Mouse (Mus musculus) layer of hippocampus, postnatal 25 days (tissue): ENCODE data around the gene Fam234b. TPM values are rescaled to one million over a fixed set of nuclear protein-coding genes. Genes with fewer than 3 reads are reported as not detected.
A peak's percentile ranks its signal among the peaks of the same experiment; 100 is the strongest.

Experiments used
- DNase-seq, 2 experiments: peaks; one replicate each; pipeline ENCODE4 v3.0.0; 2022; ENCODE audit warnings: mixed read lengths in 2 of 2, low spot score in 1 of 2; ENCODE audit errors: extremely low spot score in 1 of 2
- total RNA-seq, 2 experiments: library from RNA; stranded (reverse); gene quantifications; 2 replicates each; pipeline ENCODE4 v1.2.3; 2021

Gene Fam234b
- total RNA-seq, result 100 to 1,000 TPM; 156 to 157 TPM

DNA sequence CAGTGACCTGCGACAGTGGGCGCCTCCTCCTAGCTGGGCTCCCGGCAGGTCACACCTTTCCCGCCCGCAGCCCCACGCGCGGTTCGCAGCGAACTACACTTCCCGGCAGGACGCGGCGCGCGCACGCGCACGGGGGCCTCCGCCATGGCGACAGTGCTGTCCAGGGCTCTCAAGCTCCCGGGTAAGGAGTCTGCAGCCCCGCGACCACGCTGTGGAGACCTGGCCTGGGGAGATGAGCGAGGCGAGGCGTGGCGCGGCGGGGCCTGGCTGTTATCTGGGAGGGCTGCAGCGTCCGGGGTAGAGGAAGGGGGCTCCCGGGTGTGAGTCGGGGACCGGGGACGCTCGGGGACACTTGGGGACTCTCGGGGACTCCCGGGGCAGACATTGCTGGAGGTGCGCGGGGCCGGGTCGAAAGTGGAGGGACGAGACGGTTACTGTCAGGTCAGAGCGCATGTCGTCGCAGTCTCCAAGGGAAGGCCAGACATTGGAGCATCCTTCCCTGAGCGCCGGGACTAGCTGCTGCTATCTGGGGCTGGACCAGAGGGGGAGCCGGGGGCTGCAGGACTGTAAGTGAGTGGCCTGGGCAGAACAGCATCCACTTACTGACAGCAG is at the start of gene Fam234b, which contains the start of gene Hebp1:
Gene Fam234b, plus strand, starts transcription at position 57 of the 612 bp plus-strand sequence.
Gene Hebp1, minus strand, starts transcription at position 102 of the 612 bp plus-strand sequence.
- peak; percentile 81 to 83 for DNase-seq

- DNase-seq, result peak in 1 of 2 experiments; percentile 35
Observed at GRCm38 (mm10) chr6:135148506-135148905, 49.3 kb upstream of the Fam234b start.

DNA sequence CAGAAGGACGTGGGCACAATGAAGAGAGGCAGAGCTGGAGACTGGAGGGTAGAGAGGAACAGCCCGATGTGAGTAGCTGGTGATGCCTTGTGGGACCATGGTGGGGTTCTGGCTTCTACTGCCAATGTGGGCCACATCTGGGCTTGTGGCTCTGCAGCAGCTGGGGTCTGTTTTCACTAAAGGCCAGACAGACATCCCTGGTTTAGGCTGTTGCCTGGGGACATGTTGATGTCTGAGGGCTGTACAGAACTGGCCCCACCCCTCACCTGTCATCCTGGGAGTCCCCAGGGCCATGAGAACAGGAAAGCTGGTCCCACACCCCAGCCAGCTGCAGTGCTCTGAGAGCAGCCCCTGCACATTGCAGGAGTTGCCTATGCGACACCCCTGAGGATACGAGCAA is 48.6 kb upstream of the Fam234b start:
- no peak for DNase-seq

DNA sequence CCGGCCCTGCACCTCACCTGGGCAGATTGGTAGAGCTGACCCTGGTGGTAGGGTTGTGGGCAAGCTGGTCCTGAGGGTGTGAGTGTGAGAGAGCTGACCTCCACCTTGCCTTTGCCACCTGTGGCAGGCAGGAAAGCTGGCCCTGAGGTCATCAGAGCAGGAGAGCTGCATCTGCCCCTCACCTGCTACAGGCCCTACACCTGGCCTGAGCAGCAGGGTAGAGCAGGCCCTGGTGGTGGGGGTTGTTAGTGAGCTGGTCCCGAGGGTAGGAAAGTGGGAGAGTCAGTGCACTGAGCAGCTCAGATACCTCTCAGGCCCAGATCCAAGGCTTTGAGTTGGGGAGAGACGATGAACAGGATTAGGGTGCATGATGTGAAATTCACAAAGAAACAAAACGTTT is 48.1 kb upstream of the Fam234b start:
- DNase-seq, result no peak

- peak in 1 of 2 experiments; percentile 51 for DNase-seq
Observed at GRCm38 (mm10) chr6:135150311-135150710, 47.5 kb upstream of the Fam234b start.

DNA sequence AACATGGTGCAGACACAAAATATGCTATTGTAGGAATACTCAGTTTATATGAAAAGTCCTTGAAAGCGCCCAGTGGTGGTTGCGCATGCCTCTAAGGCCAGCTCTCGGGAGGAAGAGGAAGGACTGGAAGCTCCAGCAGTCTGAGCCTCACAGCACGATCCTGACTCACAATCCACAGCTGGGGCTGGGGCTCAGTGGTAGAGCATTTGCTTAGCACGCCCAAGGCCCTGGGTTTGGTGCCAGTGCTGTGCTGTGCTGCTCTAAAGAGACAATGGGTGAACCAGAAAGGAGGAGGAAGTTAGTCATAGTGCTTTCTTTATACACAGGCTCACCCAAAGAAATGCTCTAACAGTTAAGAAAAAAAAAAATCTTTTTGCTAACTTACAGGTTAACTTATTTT is 44.1 kb upstream of the Fam234b start:
- DNase-seq, result no peak

GRCm38 (mm10) chr6:135156597-135156996 is 41.2 kb upstream of the Fam234b start:
- no peak for DNase-seq

DNA sequence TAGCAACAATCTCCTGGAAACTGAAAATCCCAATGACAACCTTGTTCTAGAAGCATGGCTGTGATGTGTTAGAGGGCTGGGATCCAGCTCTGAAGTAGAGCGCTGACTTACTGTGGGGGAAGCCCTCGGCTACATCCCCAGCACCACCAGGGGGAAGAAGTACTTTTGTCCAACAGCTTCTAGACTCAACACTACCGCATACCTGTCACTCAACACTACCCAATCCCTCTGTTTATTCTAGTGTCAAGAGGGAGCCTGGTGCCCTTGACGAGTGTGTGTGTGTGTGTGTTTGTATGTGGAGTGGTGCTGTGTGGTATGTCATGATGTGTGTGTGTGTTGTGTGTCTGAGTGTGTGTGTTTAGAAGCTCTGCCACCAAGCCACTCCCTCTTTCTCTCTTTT is 40.3 kb upstream of the Fam234b start:
- DNase-seq, result no peak

GRCm38 (mm10) chr6:135158509-135158908 is 39.3 kb upstream of the Fam234b start:
- no peak for DNase-seq

DNA sequence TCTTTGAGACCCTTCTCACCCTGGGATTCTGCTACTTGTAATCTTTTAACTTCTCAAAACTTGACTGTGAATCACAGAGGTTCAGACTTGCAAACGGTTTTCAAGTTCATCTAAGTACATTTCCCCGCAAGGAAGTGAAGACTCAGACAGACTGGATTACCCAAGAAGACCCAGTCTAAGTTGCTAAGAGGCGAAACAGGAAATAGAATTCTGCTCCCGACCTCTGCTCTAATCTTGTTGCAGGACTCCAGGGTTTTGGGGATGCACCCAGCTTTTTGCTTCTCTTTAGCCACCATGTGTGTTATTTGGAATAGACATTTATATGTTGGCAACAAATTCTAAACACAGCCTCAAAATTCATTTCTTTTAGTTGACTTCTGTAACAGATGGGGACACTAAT is 36.4 kb upstream of the Fam234b start:
- DNase-seq, result no peak

DNA sequence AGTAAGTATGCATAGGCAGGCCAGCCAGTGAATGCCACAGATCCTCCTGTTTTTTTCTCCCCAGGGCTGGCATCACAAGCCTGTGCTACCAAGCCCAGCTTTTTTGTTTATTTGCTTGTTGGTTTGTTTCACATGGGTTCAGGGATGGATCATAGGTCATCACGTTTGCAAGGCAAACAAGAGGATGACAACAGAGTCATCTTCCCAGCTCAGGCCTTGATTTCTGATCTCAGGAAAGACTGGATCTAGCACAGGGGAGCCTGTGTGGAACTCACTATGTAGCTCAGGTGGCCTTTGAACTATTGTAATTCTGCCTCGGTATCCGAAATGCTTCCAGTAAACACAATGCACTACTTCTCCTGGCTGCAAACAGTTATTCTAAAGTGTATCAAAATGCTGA is 35.5 kb upstream of the Fam234b start:
- no peak for DNase-seq

- DNase-seq, result no peak
Observed at GRCm38 (mm10) chr6:135162861-135163260, 34.9 kb upstream of the Fam234b start.

DNA sequence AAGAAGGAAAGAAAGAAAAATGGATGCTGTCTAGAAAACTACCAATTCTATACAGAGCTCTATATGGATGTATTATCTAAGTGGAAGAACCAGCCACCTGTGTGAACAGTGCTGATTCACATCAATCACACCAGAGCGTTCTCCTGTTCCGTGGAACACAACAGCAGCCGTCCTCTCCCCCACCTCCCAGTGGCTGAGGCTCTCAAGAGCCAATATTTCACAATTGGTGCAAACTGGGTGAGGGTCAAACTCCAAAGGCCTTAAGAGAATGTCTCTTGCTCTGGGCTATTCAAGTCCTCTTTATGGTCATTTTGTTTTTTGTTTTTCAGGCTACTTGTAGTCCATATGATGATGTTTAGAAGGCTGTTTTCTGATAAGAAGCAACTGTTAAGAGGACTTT is 32.6 kb upstream of the Fam234b start:
- no peak for DNase-seq

- DNase-seq, result no peak
Observed at GRCm38 (mm10) chr6:135165706-135166105, 32.1 kb upstream of the Fam234b start.

DNA sequence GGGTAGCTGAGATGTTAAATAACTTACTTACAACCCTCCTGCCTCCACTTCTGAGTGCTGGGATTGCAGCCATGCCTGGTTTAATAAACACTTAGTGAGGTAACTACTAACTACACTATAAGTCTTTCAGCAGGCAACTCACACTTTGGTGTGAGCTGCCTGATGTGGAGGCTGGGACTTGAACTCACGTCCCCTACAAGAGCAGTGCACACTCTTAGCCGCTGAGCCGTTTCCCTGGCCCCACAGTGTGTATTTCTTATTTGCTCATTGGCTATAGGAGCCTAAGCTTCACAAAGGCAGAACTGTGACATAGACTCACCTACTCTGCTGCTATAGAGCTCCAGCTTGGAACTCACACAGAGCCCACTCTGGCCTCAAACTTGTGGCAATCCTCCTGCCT is 31.5 kb upstream of the Fam234b start:
- DNase-seq, result no peak

DNA sequence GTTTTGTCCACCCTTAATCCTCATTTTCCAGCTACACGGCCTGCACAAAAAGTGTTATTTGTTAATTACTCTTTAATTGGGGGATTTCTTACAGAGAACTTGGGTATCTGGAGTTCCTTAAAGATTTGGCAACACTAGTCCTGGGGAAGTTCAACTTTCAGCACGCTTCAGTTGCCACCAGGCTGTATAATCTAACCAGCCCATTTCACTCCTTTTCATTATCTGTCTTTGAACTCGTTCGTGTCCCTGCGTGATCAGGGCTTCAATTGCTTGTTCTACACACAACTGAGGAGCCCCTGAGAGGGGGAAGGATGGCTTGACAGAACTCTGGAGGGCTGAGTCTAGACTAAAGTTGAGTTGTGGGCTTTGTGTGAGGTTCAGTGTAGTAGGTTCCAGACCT is 31.1 kb upstream of the Fam234b start:
- DNase-seq, result no peak

DNA sequence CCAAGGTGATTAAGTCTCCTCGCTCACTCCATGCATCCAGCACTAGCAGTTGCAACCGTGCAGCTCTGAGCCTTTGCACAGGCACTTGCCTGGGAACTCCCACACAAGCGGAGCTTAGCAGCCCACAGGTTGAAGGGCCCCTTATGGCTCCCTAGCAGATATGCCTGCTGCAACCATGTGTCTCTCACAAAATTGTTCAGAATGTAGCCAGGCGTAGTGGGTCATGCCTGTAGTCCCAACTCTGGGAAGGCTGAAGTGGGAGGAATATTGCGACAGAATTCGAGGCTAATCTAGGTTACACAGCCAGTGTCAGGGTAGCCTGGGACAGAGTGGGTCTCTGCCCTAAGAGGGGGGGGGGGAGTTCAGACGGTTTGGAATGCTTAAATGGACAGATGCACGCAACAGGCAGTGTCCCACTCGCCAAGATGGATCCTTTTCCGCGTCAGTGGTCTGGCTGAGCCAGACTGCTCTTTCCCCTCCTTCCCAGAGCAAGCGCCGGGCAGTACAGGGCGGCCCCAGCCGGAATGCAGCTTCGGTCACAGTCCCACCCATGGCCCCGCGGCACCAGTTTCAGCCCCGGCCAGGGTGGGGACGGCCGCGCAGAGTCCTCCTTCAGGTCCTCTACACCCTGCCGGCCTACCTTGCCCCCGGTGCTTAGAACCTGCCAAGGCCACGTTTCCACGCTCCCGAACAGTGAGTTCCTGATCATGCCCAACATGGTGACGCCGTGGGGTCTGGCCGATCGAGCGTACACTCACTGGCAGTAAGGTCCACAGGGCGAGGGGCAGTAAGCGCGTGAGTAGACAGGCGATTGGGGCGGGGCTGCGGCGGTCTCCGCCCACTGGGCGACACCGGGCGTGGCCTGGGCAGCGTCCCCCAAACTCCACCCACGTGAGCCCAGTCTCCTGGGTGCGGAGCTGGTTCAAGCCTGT is 30.1 kb upstream of the Fam234b start:
- peak; percentile 70 to 71 for DNase-seq

DNA sequence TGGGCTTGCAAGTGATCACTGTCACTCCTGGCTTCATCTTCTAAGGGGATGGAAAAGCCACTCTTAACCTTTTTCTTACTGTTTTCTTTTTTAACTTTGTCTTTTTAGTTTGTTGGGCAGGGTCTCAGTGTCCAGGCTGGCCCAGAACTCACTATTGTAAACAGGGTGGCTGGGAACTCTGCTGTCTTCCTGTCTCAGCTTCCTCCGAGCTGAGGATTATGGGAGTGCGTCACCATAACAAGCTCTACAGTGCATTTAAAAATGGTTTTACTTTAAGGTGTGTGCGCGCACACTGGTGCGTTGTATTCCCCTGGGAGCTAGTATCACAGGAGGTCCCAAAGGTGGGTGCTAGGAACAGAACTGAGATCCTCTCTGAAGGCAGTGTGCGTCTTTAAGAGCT is 29.3 kb upstream of the Fam234b start:
- DNase-seq, result no peak

GRCm38 (mm10) chr6:135169246-135169645 is 28.5 kb upstream of the Fam234b start:
- no peak for DNase-seq

DNA sequence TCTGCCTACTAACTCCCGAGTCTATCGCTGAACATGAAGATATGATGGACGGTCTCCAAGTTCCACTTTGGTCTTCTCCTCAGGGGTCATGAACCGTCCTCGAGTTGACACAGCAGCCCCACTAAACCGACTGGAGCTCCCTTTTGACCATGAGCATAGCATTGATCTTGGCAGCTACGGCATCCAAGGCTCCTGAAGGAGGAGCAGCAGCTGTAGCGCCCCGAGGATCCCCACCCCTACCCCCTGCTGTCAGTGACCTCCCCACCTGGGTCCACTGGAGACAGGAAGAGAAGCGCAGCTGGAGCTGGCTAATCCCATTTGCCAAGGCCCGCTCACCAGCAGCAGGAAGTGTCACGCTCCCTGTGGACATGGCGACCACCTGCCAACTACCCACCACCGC is 26.0 kb upstream of the Fam234b start:
- no peak for DNase-seq

GRCm38 (mm10) chr6:135175014-135175413 is 22.8 kb upstream of the Fam234b start:
- DNase-seq, result no peak

- no peak for DNase-seq
Observed at GRCm38 (mm10) chr6:135177271-135177670, 20.5 kb upstream of the Fam234b start.
